Mouse (Mus musculus) ZHBTc4 (cell line): ENCODE measurements at regions not wholly inside any gene's neighbourhood (a gene's known extent, or its start where the extent isn't known, plus 50 kb on each side); places are given as distances from the start of the nearest gene placed in this dataset.

Experiments
- DNase-seq: peaks from one replicate; pipeline ENCODE4 v3.0.0-alpha.2; 2011; ENCODE audit warnings: low read depth, low spot score

- DNase-seq, result no peak
These were observed 315.4 kb upstream of the Dnajc24 start for GRCm38 (mm10) chr2:106318695-106319266.

GRCm38 (mm10) chr2:106346781-106347180, 343.4 kb upstream of the Dnajc24 start:
- DNase-seq, result no peak

- no peak for DNase-seq
These were observed 343.9 kb upstream of the Dnajc24 start for GRCm38 (mm10) chr2:106347249-106347648.

GRCm38 (mm10) chr2:106355565-106355964, 337.5 kb upstream of the Mpped2 start:
- no peak for DNase-seq

- peak; percentile 71 for DNase-seq
These were observed 337.0 kb upstream of the Mpped2 start for GRCm38 (mm10) chr2:106355984-106356547.

- DNase-seq, result no peak
These were observed 324.4 kb upstream of the Mpped2 start for GRCm38 (mm10) chr2:106368641-106369040.

- DNase-seq, result no peak
These were observed 309.4 kb upstream of the Mpped2 start for GRCm38 (mm10) chr2:106383415-106384285.

GRCm38 (mm10) chr2:106384286-106384595, 308.8 kb upstream of the Mpped2 start:
- DNase-seq, result no peak

GRCm38 (mm10) chr2:106384842-106385241, 308.2 kb upstream of the Mpped2 start:
- DNase-seq, result no peak

GRCm38 (mm10) chr2:106412158-106412557, 280.9 kb upstream of the Mpped2 start:
- DNase-seq, result no peak

GRCm38 (mm10) chr2:106415474-106416019, 277.5 kb upstream of the Mpped2 start:
- no peak for DNase-seq

GRCm38 (mm10) chr2:106418181-106418580, 274.9 kb upstream of the Mpped2 start:
- DNase-seq, result no peak

- no peak for DNase-seq
These were observed 268.1 kb upstream of the Mpped2 start for GRCm38 (mm10) chr2:106424974-106425373.

- DNase-seq, result no peak
These were observed 267.6 kb upstream of the Mpped2 start for GRCm38 (mm10) chr2:106425451-106425881.

GRCm38 (mm10) chr2:106426010-106426409, 267.1 kb upstream of the Mpped2 start:
- no peak for DNase-seq

- no peak for DNase-seq
These were observed 265.8 kb upstream of the Mpped2 start for GRCm38 (mm10) chr2:106427237-106427636.

- no peak for DNase-seq
These were observed 264.2 kb upstream of the Mpped2 start for GRCm38 (mm10) chr2:106428909-106429308.

- DNase-seq, result peak; percentile 75
These were observed 261.9 kb upstream of the Mpped2 start for GRCm38 (mm10) chr2:106431141-106431540.

GRCm38 (mm10) chr2:106431637-106432199, 261.4 kb upstream of the Mpped2 start:
- DNase-seq, result no peak

- peak; percentile 26 for DNase-seq
These were observed 256.9 kb upstream of the Mpped2 start for GRCm38 (mm10) chr2:106436136-106436535.

GRCm38 (mm10) chr2:106454310-106454974, 238.6 kb upstream of the Mpped2 start:
- DNase-seq, result no peak

GRCm38 (mm10) chr2:106455039-106455438, 238.0 kb upstream of the Mpped2 start:
- DNase-seq, result no peak
